Comparison of ENCODE assay signal across 8 mouse cellular contexts in the genomic region with DNA sequence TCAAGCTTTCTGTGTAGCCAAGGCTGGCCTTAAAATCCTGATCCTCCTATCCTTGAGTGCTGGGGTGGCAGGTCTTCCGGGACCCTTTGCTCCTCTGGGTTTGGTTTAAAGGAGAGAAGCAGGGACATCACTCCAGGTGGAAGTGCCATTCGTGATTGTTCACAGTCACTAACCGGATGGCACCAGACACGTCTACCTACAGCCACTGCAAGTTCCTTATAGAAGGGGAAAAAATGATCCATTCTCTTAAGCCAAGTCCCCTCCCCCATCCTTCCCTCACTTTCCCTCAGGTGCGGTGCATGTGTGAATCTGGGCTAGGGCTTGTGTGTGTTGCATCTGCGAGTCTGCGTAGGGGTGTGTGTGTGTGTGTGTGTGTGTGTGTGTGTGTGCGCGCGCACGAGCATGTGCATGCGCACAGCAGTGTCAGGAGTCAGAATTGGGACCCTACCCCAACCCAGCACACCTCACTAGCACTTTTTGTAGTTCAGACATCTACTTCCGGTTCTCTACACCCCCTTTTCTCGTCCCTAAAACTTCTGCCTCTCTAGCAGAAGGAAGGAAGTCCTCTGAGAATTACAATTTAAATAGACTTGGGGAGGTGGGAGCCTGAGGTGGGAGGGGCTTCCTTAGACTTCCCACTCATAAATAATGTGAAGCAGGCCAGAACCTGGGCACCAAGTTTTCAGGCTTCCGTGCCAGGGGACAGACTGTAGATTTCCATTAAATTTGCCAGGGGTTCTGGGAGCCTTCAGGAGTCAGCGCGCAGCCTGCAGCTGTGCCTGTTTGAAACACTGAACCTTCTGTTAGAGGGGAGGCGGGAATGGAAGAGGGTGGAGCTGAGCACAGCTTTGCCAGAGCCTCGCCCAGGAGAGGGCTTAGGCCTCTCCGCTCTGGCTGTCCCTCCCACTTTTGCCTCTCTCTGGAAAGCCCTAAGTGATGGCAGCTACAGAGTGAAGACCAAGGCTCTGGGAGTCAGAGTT. TPM values are rescaled to one million over a fixed set of nuclear protein-coding genes. Genes with fewer than 3 reads are reported as not detected.
DNase-seq lines count a peak whose midpoint lies in the region; ATAC-seq lines count a peak whose summit lies in the region.

No protein-coding gene starts in this region.

- peak overlapping the region; percentile 10; the same call in 1 of the 2 replicates for H3K4me3 ChIP-seq in intestine, embryonic 14.5 days (ENCODE audit: low read depth, low read length)
- H3K4me3 ChIP-seq in liver, embryonic 11.5 days (ENCODE audit: low read depth, low read length), result peak overlapping the region; percentile 14; the same call in 1 of the 2 replicates
- H3K4me3 ChIP-seq in neural tube, embryonic 12.5 days, result no peak overlapping the region

- WGBS in intestine, embryonic 14.5 days, result 28% methylated on average over 20 of the region's 20 CpGs
- WGBS in liver, embryonic 11.5 days, result 25% methylated on average over 20 of the region's 20 CpGs
- 31% methylated on average over 20 of the region's 20 CpGs for WGBS in neural tube, embryonic 12.5 days

- ATAC-seq in intestine, embryonic 14.5 days (replicated peaks; ENCODE audit: low FRiP score, low TSS enrichment, low read depth), result peak; percentile 79
- ATAC-seq in liver, embryonic 11.5 days (replicated peaks; ENCODE audit: low FRiP score), result peak; percentile 83
- ATAC-seq in neural tube, embryonic 12.5 days (ENCODE audit: low FRiP score, low read depth), result peak; percentile 35; the same call in 1 of the 2 replicates

- peak overlapping the region; percentile 49 for H3K4me2 ChIP-seq in intestine, embryonic 14.5 days (ENCODE audit: low read length)
- peak overlapping the region; percentile 55 for H3K4me2 ChIP-seq in liver, embryonic 11.5 days
- H3K4me2 ChIP-seq in neural tube, embryonic 12.5 days (replicated peaks), result peak overlapping the region; percentile 25

- H3K9me3 ChIP-seq in intestine, embryonic 14.5 days (ENCODE audit: control insufficient read depth, low read length), result no peaks in the 10 kb centered on the region
- H3K9me3 ChIP-seq in liver, embryonic 11.5 days (ENCODE audit: control insufficient read depth, low read length), result no peaks in the 10 kb centered on the region
- no peaks in the 10 kb centered on the region for H3K9me3 ChIP-seq in neural tube, embryonic 12.5 days

- H3K27me3 ChIP-seq in intestine, embryonic 14.5 days (replicated peaks; ENCODE audit: control insufficient read depth, insufficient read depth, low read length), result no peaks in the 10 kb centered on the region
- H3K27me3 ChIP-seq in liver, embryonic 11.5 days (replicated peaks; ENCODE audit: control insufficient read depth, insufficient read depth, low read length), result peaks cover 2% of the 10 kb centered on the region; the same call in 1 of the 2 replicates
- peaks cover 44% of the 10 kb centered on the region for H3K27me3 ChIP-seq in neural tube, embryonic 12.5 days (replicated peaks)

- H3K9ac ChIP-seq in intestine, embryonic 14.5 days (ENCODE audit: low read length), result no peak overlapping the region; the same call in 1 of the 2 replicates
- peak overlapping the region; percentile 31 for H3K9ac ChIP-seq in liver, embryonic 11.5 days (ENCODE audit: low read depth, low read length)
- no peak overlapping the region for H3K9ac ChIP-seq in neural tube, embryonic 12.5 days

- DNase-seq in ovary, adult 18-20 months (ENCODE audit: low spot score), result peak; percentile 37
- DNase-seq in ovary, postnatal 10 days (ENCODE audit: low spot score), result no peak
- DNase-seq in embryo, embryonic 10 days (ENCODE audit: low spot score), result peak; percentile 82
- peak; percentile 72 for DNase-seq in gastrocnemius, postnatal 25 days
- DNase-seq in intestine, embryonic 14.5 days (ENCODE audit: low spot score), result peak; percentile 82
- DNase-seq in liver, embryonic 11.5 days (ENCODE audit: low spot score), result no peak
- DNase-seq in cerebellum, postnatal 4 days (ENCODE audit: low spot score in 2 of 2), result no peak

- peak overlapping the region; percentile 85 for H3K27ac ChIP-seq in intestine, embryonic 14.5 days (ENCODE audit: low read depth)
- peak overlapping the region; percentile 30; the same call in 1 of the 2 replicates for H3K27ac ChIP-seq in liver, embryonic 11.5 days (ENCODE audit: low read depth, low read length)
- H3K27ac ChIP-seq in neural tube, embryonic 12.5 days, result no peak overlapping the region

- peaks cover 30% of the 10 kb centered on the region for H3K36me3 ChIP-seq in intestine, embryonic 14.5 days (ENCODE audit: control insufficient read depth, insufficient read depth, low read length)
- H3K36me3 ChIP-seq in liver, embryonic 11.5 days (ENCODE audit: control insufficient read depth, insufficient read depth, low read length), result no peaks in the 10 kb centered on the region; the same call in 1 of the 2 replicates
- no peaks in the 10 kb centered on the region for H3K36me3 ChIP-seq in neural tube, embryonic 12.5 days

- peaks cover 32% of the 10 kb centered on the region for H3K4me1 ChIP-seq in intestine, embryonic 14.5 days (replicated peaks; ENCODE audit: control insufficient read depth, insufficient read depth, low read length)
- H3K4me1 ChIP-seq in liver, embryonic 11.5 days (replicated peaks; ENCODE audit: control insufficient read depth, insufficient read depth, low read length), result peaks cover 39% of the 10 kb centered on the region
- H3K4me1 ChIP-seq in neural tube, embryonic 12.5 days, result peaks cover 24% of the 10 kb centered on the region

RNA-seq across cellular contexts. Expression of a gene that starts 3.1 kb away (rescaled TPM):
- total RNA-seq in gastrocnemius, postnatal 25 days (2021), result 10 to 100 TPM; 11.7 to 12.4 TPM
- 14.2 and 14.8 TPM in 2 replicates for polyA plus RNA-seq in intestine, embryonic 14.5 days (2014; fragmentation: Nextera tagmentation; extraction: Ambion mirVana)
- polyA plus RNA-seq in liver, embryonic 11.5 days (2014; fragmentation: Nextera tagmentation; extraction: Ambion mirVana), result 7.8 and 8.3 TPM in 2 replicates
- polyA plus RNA-seq in neural tube, embryonic 12.5 days (2016; fragmentation: Nextera tagmentation; extraction: Ambion mirVana), result 3.2 and 3.9 TPM in 2 replicates

RNA-seq across cellular contexts. Expression of a gene that starts 10.5 kb away (rescaled TPM):
- under 1 TPM in 1 of 2 experiments, not detected in 1; 0.33 TPM for total RNA-seq in gastrocnemius, postnatal 25 days (2021)
- polyA plus RNA-seq in intestine, embryonic 14.5 days (2014; fragmentation: Nextera tagmentation; extraction: Ambion mirVana), result 1.7 and 2.1 TPM in 2 replicates
- 7.3 and 9.5 TPM in 2 replicates for polyA plus RNA-seq in liver, embryonic 11.5 days (2014; fragmentation: Nextera tagmentation; extraction: Ambion mirVana)
- 0.28 and 0.46 TPM in 2 replicates for polyA plus RNA-seq in neural tube, embryonic 12.5 days (2016; fragmentation: Nextera tagmentation; extraction: Ambion mirVana)

RNA-seq across cellular contexts. Expression of a gene that starts 41.2 kb away (rescaled TPM):
- 10 to 100 TPM; 12.4 to 14.1 TPM for total RNA-seq in gastrocnemius, postnatal 25 days (2021)
- polyA plus RNA-seq in intestine, embryonic 14.5 days (2014; fragmentation: Nextera tagmentation; extraction: Ambion mirVana), result 82.1 and 86.5 TPM in 2 replicates
- polyA plus RNA-seq in liver, embryonic 11.5 days (2014; fragmentation: Nextera tagmentation; extraction: Ambion mirVana), result 162 and 171 TPM in 2 replicates
- polyA plus RNA-seq in neural tube, embryonic 12.5 days (2016; fragmentation: Nextera tagmentation; extraction: Ambion mirVana), result 93.9 and 94.6 TPM in 2 replicates

RNA-seq across cellular contexts. Expression of a gene that starts 52.4 kb away (rescaled TPM):
- not detected for total RNA-seq in gastrocnemius, postnatal 25 days (2021)
- 0.18 TPM in 1 of 2 replicates, not detected in the other for polyA plus RNA-seq in intestine, embryonic 14.5 days (2014; fragmentation: Nextera tagmentation; extraction: Ambion mirVana)
- not detected in 2 replicates for polyA plus RNA-seq in liver, embryonic 11.5 days (2014; fragmentation: Nextera tagmentation; extraction: Ambion mirVana)
- not detected in 2 replicates for polyA plus RNA-seq in neural tube, embryonic 12.5 days (2016; fragmentation: Nextera tagmentation; extraction: Ambion mirVana)

Comparison
In these comparisons a context has a peak if more than half of its experiments do, and no peak if none do; other contexts are left out.
1. DNase-seq: peak in ovary, adult 18-20 months (single experiment), embryo, embryonic 10 days (single experiment), gastrocnemius, postnatal 25 days (single experiment) and intestine, embryonic 14.5 days (single experiment); none in ovary, postnatal 10 days (single experiment), liver, embryonic 11.5 days (single experiment) and cerebellum, postnatal 4 days (0 of 2).
2. Peak in every context shown above with its lines, with median percentiles within 50 percentile points of each other: ATAC-seq and H3K4me2 ChIP-seq.